10 mouse cellular contexts compared by ENCODE assay signal in the genomic region with DNA sequence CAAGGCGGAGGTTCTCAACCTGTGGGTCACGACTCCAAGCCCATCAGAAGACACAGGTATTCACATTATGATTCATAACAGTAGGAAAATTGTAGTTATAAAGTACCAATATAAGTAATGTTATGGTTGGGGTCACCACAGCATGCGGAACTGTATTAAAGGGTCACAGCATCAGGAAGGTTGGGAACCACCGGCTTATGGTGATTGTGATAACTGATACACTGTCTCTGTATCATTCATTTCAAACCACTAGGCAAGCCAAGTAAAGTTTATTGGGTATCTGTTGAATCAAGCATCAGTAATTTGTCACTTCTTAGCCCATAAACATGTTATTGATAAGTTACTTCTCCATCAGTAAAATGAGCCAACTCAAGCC. TPM values are rescaled to one million over a fixed set of nuclear protein-coding genes. Genes with fewer than 3 reads are reported as not detected.
A peak's percentile ranks its signal among the peaks of the same experiment; 100 is the strongest.
DNase-seq lines count a peak whose midpoint lies in the region; ATAC-seq and TF ChIP-seq lines count a peak whose summit lies in the region.
"Had no signal": no experiment of that assay in that cellular context is flagged by ENCODE, and none has a peak within 500 bp of the region (broad histone marks: within the 10 kb centered on the region; RNA-seq: fewer than 3 reads in every experiment).

No protein-coding gene starts in this region.

- no peaks in the 10 kb centered on the region for H3K9me3 ChIP-seq in hindbrain, embryonic 16.5 days (ENCODE audit: control insufficient read depth, low read length)
- H3K9me3 ChIP-seq in hindbrain, embryonic 10.5 days, result no peaks in the 10 kb centered on the region
- no peaks in the 10 kb centered on the region for H3K9me3 ChIP-seq in midbrain, embryonic 15.5 days
- H3K9me3 ChIP-seq in midbrain, embryonic 14.5 days (ENCODE audit: control insufficient read depth, low read length), result no peaks in the 10 kb centered on the region
- H3K9me3 ChIP-seq: G1E; heart, embryonic 13.5 days; liver, embryonic 13.5 days had no signal

- no peak for DNase-seq in hindbrain, embryonic 10.5 days (ENCODE audit: low spot score)
- DNase-seq in midbrain, embryonic 14.5 days, result no peak

- H3K4me1 ChIP-seq in hindbrain, embryonic 16.5 days (ENCODE audit: control insufficient read depth, insufficient read depth, low read depth, low read length), result no peaks in the 10 kb centered on the region; the same call in 1 of the 2 replicates
- 0 out of 2 replicates have a peak, but pooled peaks cover 5% of the 10 kb centered on the region for H3K4me1 ChIP-seq in hindbrain, embryonic 10.5 days (replicated peaks)
- no peaks in the 10 kb centered on the region for H3K4me1 ChIP-seq in midbrain, embryonic 15.5 days
- no peaks in the 10 kb centered on the region for H3K4me1 ChIP-seq in midbrain, embryonic 14.5 days (ENCODE audit: control insufficient read depth, insufficient read depth, low read length)
- H3K4me1 ChIP-seq in small intestine, adult 2 months (ENCODE audit: control insufficient read depth, insufficient read depth, insufficient read length, low read length), result no peaks in the 10 kb centered on the region
- H3K4me1 ChIP-seq: liver, embryonic 13.5 days had no signal

- peak; percentile 20; the same call in 1 of the 2 replicates for ATAC-seq in hindbrain, embryonic 16.5 days
- ATAC-seq in midbrain, embryonic 15.5 days (replicated peaks), result peak; percentile 58
- ATAC-seq in midbrain, embryonic 14.5 days (ENCODE audit: low FRiP score, low TSS enrichment), result no peak
- ATAC-seq in inflammation-experienced regulatory T-cells, adult 6 months, result peak; percentile 15
- ATAC-seq in granulocyte monocyte progenitor cell, adult 5-6 weeks (replicated peaks; ENCODE audit: poor library complexity, severe bottlenecking), result no peak

- 38% methylated on average over 4 of the region's 4 CpGs for WGBS in hindbrain, embryonic 16.5 days
- 45% methylated on average over 4 of the region's 4 CpGs for WGBS in hindbrain, embryonic 10.5 days
- whole genome bisulfite sequencing in midbrain, embryonic 15.5 days, result 39% methylated on average over 4 of the region's 4 CpGs
- 42% methylated on average over 4 of the region's 4 CpGs for WGBS in midbrain, embryonic 14.5 days
- WGBS in small intestine, adult 2 months, result 34% methylated on average over 4 of the region's 4 CpGs

- TF ChIP-seq POLR2A in small intestine, adult 2 months (IDR thresholded peaks at IDR 0.05; ENCODE audit: low read depth, low read length), result no peak

- H3K4me3 ChIP-seq in hindbrain, embryonic 16.5 days (ENCODE audit: low read length), result no peak overlapping the region
- no peak overlapping the region for H3K4me3 ChIP-seq in hindbrain, embryonic 10.5 days
- no peak overlapping the region for H3K4me3 ChIP-seq in midbrain, embryonic 15.5 days
- H3K4me3 ChIP-seq in midbrain, embryonic 14.5 days (replicated peaks; ENCODE audit: low read depth, low read length), result no peak overlapping the region
- H3K4me3 ChIP-seq in small intestine, adult 2 months (ENCODE audit: low read depth, low read length), result no peak overlapping the region
- H3K4me3 ChIP-seq: heart, embryonic 13.5 days; liver, embryonic 13.5 days had no signal

- no peaks in the 10 kb centered on the region for H3K27me3 ChIP-seq in hindbrain, embryonic 16.5 days (replicated peaks; ENCODE audit: control insufficient read depth, insufficient read depth, low read length)
- H3K27me3 ChIP-seq in hindbrain, embryonic 10.5 days (ENCODE audit: insufficient read depth, poor library complexity, severe bottlenecking), result no peaks in the 10 kb centered on the region
- no peaks in the 10 kb centered on the region; the same call in 1 of the 2 replicates for H3K27me3 ChIP-seq in midbrain, embryonic 15.5 days (replicated peaks)
- H3K27me3 ChIP-seq in midbrain, embryonic 14.5 days (ENCODE audit: control insufficient read depth, insufficient read depth, low read length), result no peaks in the 10 kb centered on the region
- H3K27me3 ChIP-seq in small intestine, adult 2 months (ENCODE audit: control insufficient read depth, insufficient read depth, low read length), result no peaks in the 10 kb centered on the region
- H3K27me3 ChIP-seq: heart, embryonic 13.5 days; liver, embryonic 13.5 days had no signal

- no peak overlapping the region for H3K4me2 ChIP-seq in hindbrain, embryonic 16.5 days (ENCODE audit: low read length)
- no peak overlapping the region for H3K4me2 ChIP-seq in midbrain, embryonic 15.5 days
- no peak overlapping the region for H3K4me2 ChIP-seq in midbrain, embryonic 14.5 days (ENCODE audit: low read length)
- H3K4me2 ChIP-seq: liver, embryonic 13.5 days had no signal

- no peak overlapping the region for H3K9ac ChIP-seq in hindbrain, embryonic 16.5 days (ENCODE audit: low read depth, low read length)
- H3K9ac ChIP-seq in midbrain, embryonic 15.5 days, result no peak overlapping the region
- H3K9ac ChIP-seq in midbrain, embryonic 14.5 days (replicated peaks; ENCODE audit: low read length), result no peak overlapping the region
- H3K9ac ChIP-seq: heart, embryonic 13.5 days; liver, embryonic 13.5 days had no signal

- no peak overlapping the region for H3K27ac ChIP-seq in hindbrain, embryonic 16.5 days (ENCODE audit: low read depth, low read length)
- H3K27ac ChIP-seq in hindbrain, embryonic 10.5 days, result no peak overlapping the region
- no peak overlapping the region for H3K27ac ChIP-seq in midbrain, embryonic 15.5 days
- H3K27ac ChIP-seq in midbrain, embryonic 14.5 days (replicated peaks; ENCODE audit: low read depth, low read length), result no peak overlapping the region
- no peak overlapping the region for H3K27ac ChIP-seq in small intestine, adult 2 months (ENCODE audit: insufficient read depth, low read depth, low read length)
- H3K27ac ChIP-seq: liver, embryonic 13.5 days had no signal

- peak; percentile 1; the same call in 1 of the 2 replicates for TF ChIP-seq CTCF in small intestine, adult 2 months (IDR thresholded peaks at IDR 0.05; ENCODE audit: extremely low read depth, insufficient read length, insufficient replicate concordance, low read depth, low read length)

- H3K36me3 ChIP-seq in hindbrain, embryonic 16.5 days (ENCODE audit: control insufficient read depth, insufficient read depth, low read length), result no peaks in the 10 kb centered on the region
- no peaks in the 10 kb centered on the region for H3K36me3 ChIP-seq in hindbrain, embryonic 10.5 days
- no peaks in the 10 kb centered on the region for H3K36me3 ChIP-seq in midbrain, embryonic 15.5 days (replicated peaks)
- no peaks in the 10 kb centered on the region for H3K36me3 ChIP-seq in midbrain, embryonic 14.5 days (ENCODE audit: control insufficient read depth, insufficient read depth, low read length)
- no peaks in the 10 kb centered on the region for H3K36me3 ChIP-seq in small intestine, adult 2 months (ENCODE audit: control insufficient read depth, insufficient read depth, low read length)
- H3K36me3 ChIP-seq: G1E; heart, embryonic 13.5 days; liver, embryonic 13.5 days had no signal

RNA-seq across cellular contexts. Expression of a gene that starts 14.4 kb away (rescaled TPM):
- polyA plus RNA-seq in hindbrain, embryonic 16.5 days (2015; fragmentation: Nextera tagmentation; extraction: Ambion mirVana), result 34.4 and 36.1 TPM in 2 replicates
- polyA plus RNA-seq in hindbrain, embryonic 10.5 days (2016; fragmentation: Nextera tagmentation; extraction: Ambion mirVana), result 42.9 and 55.4 TPM in 2 replicates
- 38.8 and 41.5 TPM in 2 replicates for polyA plus RNA-seq in midbrain, embryonic 15.5 days (2015; fragmentation: Nextera tagmentation; extraction: Ambion mirVana)
- 43.1 and 53.1 TPM in 2 replicates for polyA plus RNA-seq in midbrain, embryonic 14.5 days (2014; fragmentation: Nextera tagmentation; extraction: Ambion mirVana)
- polyA plus RNA-seq in inflammation-experienced regulatory T-cells, adult 6 months (2017; shearing (Covaris generic)), result 10 to 100 TPM; 39.1 to 46.2 (median 42.1) TPM
- 0.83 and 1.2 TPM in 2 replicates for polyA plus RNA-seq in small intestine, adult 2 months (2012; rRNA removed)
- total RNA-seq in granulocyte monocyte progenitor cell, adult 5-6 weeks (2014; fragmentation: Nextera tagmentation), result 58.0 and 60.9 TPM in 2 replicates
- total RNA-seq in granulocyte monocyte progenitor cell, adult 5-6 weeks (2017), result 67.6 and 80.2 TPM in 2 replicates

RNA-seq across cellular contexts. Expression of a gene that starts 44.4 kb away (rescaled TPM):
- 0.76 and 1.5 TPM in 2 replicates for polyA plus RNA-seq in hindbrain, embryonic 16.5 days (2015; fragmentation: Nextera tagmentation; extraction: Ambion mirVana)
- polyA plus RNA-seq in hindbrain, embryonic 10.5 days (2016; fragmentation: Nextera tagmentation; extraction: Ambion mirVana), result 0.68 and 0.69 TPM in 2 replicates
- polyA plus RNA-seq in midbrain, embryonic 15.5 days (2015; fragmentation: Nextera tagmentation; extraction: Ambion mirVana), result 0.39 and 0.57 TPM in 2 replicates
- polyA plus RNA-seq in midbrain, embryonic 14.5 days (2014; fragmentation: Nextera tagmentation; extraction: Ambion mirVana), result 0.42 TPM in 1 of 2 replicates, not detected in the other
- 100 to 1,000 TPM in 2 of 3 experiments, 10 to 100 TPM in 1; 91.2 to 252 (median 106) TPM for polyA plus RNA-seq in inflammation-experienced regulatory T-cells, adult 6 months (2017; shearing (Covaris generic))
- polyA plus RNA-seq in small intestine, adult 2 months (2012; rRNA removed), result 11.2 and 13.2 TPM in 2 replicates
- total RNA-seq in granulocyte monocyte progenitor cell, adult 5-6 weeks (2014; fragmentation: Nextera tagmentation), result 496 and 560 TPM in 2 replicates
- 506 and 574 TPM in 2 replicates for total RNA-seq in granulocyte monocyte progenitor cell, adult 5-6 weeks (2017)

Comparison
In these comparisons a context has a peak if more than half of its experiments do, and no peak if none do; other contexts are left out.
1. ATAC-seq: peak in hindbrain, embryonic 16.5 days (single experiment), midbrain, embryonic 15.5 days (single experiment) and inflammation-experienced regulatory T-cells, adult 6 months (single experiment); none in midbrain, embryonic 14.5 days (single experiment) and granulocyte monocyte progenitor cell, adult 5-6 weeks (single experiment).
2. RNA of a gene that starts 14.4 kb away (polyA plus RNA-seq): 43.1 to 53.1 TPM in midbrain, embryonic 14.5 days, 42.9 to 55.4 TPM in hindbrain, embryonic 10.5 days, 39.1 to 46.2 TPM in inflammation-experienced regulatory T-cells, adult 6 months, 38.8 to 41.5 TPM in midbrain, embryonic 15.5 days and 34.4 to 36.1 TPM in hindbrain, embryonic 16.5 days; 0.83 to 1.2 TPM in small intestine, adult 2 months; every median in the first group is over 10 times any median in the second.